Mouse (Mus musculus) ES-CJ7 (cell line): Measurements from ENCODE around the gene Gtf3c1.

Source experiments
- DNase-seq: peaks from one replicate; pipeline ENCODE4 v3.0.0; 2011; ENCODE audit warnings: low read depth, low spot score

Gtf3c1 gene

GRCm38 (mm10) chr7:125618016-125618415 lies 89.6 kb downstream of the Gtf3c1 start:
- DNase-seq = no peak

- no peak for DNase-seq
Measured at GRCm38 (mm10) chr7:125615453-125615852, 92.1 kb downstream of the Gtf3c1 start.

- DNase-seq = no peak
Measured at GRCm38 (mm10) chr7:125613579-125613978, 94.0 kb downstream of the Gtf3c1 start.

GRCm38 (mm10) chr7:125608183-125608688 lies 99.3 kb downstream of the Gtf3c1 start:
- no peak for DNase-seq

- peak; percentile 8 for DNase-seq
Measured at GRCm38 (mm10) chr7:125607384-125608182, 100.0 kb downstream of the Gtf3c1 start.

GRCm38 (mm10) chr7:125606265-125607164 lies 101.1 kb downstream of the Gtf3c1 start:
- no peak for DNase-seq

GRCm38 (mm10) chr7:125605725-125606139 lies 101.8 kb downstream of the Gtf3c1 start:
- DNase-seq = no peak

- no peak for DNase-seq
Measured at GRCm38 (mm10) chr7:125604362-125605319, 102.9 kb downstream of the Gtf3c1 start.

- DNase-seq = no peak
Measured at GRCm38 (mm10) chr7:125603185-125603631, 104.4 kb downstream of the Gtf3c1 start, which contains the start of gene Il21r. Gene Il21r, plus strand, starts transcription at chr7:125603429.

- no peak for DNase-seq
Measured at GRCm38 (mm10) chr7:125601821-125602448, 105.6 kb downstream of the Gtf3c1 start.

GRCm38 (mm10) chr7:125601280-125601670 lies 106.3 kb downstream of the Gtf3c1 start:
- DNase-seq = no peak

- DNase-seq = no peak
Measured at GRCm38 (mm10) chr7:125600612-125601279, 106.8 kb downstream of the Gtf3c1 start.

GRCm38 (mm10) chr7:125600136-125600535 lies 107.4 kb downstream of the Gtf3c1 start:
- no peak for DNase-seq

GRCm38 (mm10) chr7:125599373-125599973 lies 108.1 kb downstream of the Gtf3c1 start:
- no peak for DNase-seq

- no peak for DNase-seq
Measured at GRCm38 (mm10) chr7:125597516-125598347, 109.8 kb downstream of the Gtf3c1 start.

- no peak for DNase-seq
Measured at GRCm38 (mm10) chr7:125597083-125597482, 110.5 kb downstream of the Gtf3c1 start.

- no peak for DNase-seq
Measured at GRCm38 (mm10) chr7:125596406-125596805, 111.2 kb downstream of the Gtf3c1 start.

- no peak for DNase-seq
Measured at GRCm38 (mm10) chr7:125593831-125594230, 113.7 kb downstream of the Gtf3c1 start.
